Mouse (Mus musculus): ENCODE data around the gene Etnk1.

DNA sequence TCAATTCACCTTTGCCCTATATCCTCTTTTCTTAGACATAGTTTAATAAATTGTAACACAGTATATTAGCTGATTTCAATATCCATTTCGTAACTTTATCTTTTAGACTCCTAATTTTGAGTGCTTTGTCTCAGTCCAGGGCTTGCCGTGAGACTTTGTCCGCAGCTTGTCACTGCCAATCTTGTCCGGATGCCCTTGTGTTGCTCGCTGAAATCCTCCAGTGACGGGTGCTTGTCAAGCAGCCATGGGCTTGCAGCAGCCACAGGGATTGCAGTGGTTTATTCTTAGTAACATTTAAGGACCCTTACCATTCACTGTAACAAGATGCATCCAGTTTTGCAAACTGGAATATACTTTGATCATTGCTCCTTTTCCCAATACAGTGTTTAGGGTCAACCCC is 26.6 kb downstream of the Etnk1 start:
- TF ChIP-seq POLR2A (IDR thresholded peaks at IDR 0.05; ENCODE audit: insufficient read length, low read depth) (no peak), MYOG (IDR thresholded peaks at IDR 0.05; ENCODE audit: control insufficient read depth in 1 of 3, insufficient read depth in 1 of 3, insufficient read length in 2 of 3, low read depth in 2 of 3) (no peak), USF1 (IDR thresholded peaks at IDR 0.05; ENCODE audit: low read depth) (no peak), E2F4 (IDR thresholded peaks at IDR 0.05; ENCODE audit: insufficient read depth) (no peak), MYOD1 (IDR thresholded peaks at IDR 0.05; ENCODE audit: control insufficient read depth in 1 of 3, insufficient read length in 2 of 3, low read depth in 2 of 3) (no peak), POLR2AphosphoS2 (IDR thresholded peaks at IDR 0.05; ENCODE audit: insufficient read length, low read depth) (no peak), MAX (IDR thresholded peaks at IDR 0.05; ENCODE audit: low read depth) (no peak), TCF3 (IDR thresholded peaks at IDR 0.05; ENCODE audit: insufficient read length, low read depth) (no peak), TCF12 (IDR thresholded peaks at IDR 0.05; ENCODE audit: insufficient read depth, poor library complexity, severe bottlenecking) (no peak), REST (IDR thresholded peaks at IDR 0.05; ENCODE audit: insufficient read depth, insufficient read length) (no peak)
